Mouse (Mus musculus): Measurements from ENCODE around the gene Sec16a. TPM values are rescaled to one million over a fixed set of nuclear protein-coding genes. Genes with fewer than 3 reads are reported as not detected.

Sec16a gene
- polyA plus RNA-seq, 1 experiment from 2014 or later, result 21.4 TPM

GRCm38 (mm10) chr2:26468376-26468775 is 23.4 kb upstream of the Sec16a start:
- DNase-seq (ENCODE audit: low spot score), result no peak
- no peaks in the 10 kb centered on the region for H3K27me3 ChIP-seq (ENCODE audit: low read depth, poor library complexity, severe bottlenecking)
- H3K4me3 ChIP-seq, result no peak overlapping the region
- no peaks in the 10 kb centered on the region for H3K9me3 ChIP-seq (replicated peaks)
- WGBS, result 95% methylated on average over 15 of the region's 15 CpGs
- no peak overlapping the region for H3K27ac ChIP-seq (replicated peaks)
- peaks cover 7% of the 10 kb centered on the region; the same call in 1 of the 2 replicates for H3K4me1 ChIP-seq
- H3K36me3 ChIP-seq, result peaks cover 100% of the 10 kb centered on the region

DNA sequence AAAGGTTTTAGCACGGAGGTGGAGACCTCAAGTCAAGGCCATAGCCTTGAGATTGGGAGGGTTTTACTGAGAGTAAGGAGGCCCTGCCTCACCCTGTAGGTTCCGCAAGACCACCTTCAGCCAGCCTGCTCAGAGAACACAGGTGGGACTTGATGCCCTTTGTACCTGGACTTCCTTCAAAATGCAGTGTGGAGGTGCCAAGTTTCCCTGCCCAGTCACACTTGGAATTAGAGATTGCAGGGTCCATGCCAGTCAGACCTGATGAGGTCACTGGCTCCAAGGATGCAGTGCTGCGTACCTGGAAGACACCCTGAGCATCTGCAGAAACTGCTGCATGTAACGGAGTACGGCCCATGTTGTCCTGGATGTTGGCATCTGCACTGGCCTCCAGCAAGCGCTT is 18.4 kb upstream of the Sec16a start:
- H3K27ac ChIP-seq (replicated peaks), result no peak overlapping the region
- peaks cover 100% of the 10 kb centered on the region for H3K36me3 ChIP-seq
- DNase-seq (ENCODE audit: low spot score), result no peak
- no peak overlapping the region for H3K4me3 ChIP-seq
- H3K9me3 ChIP-seq (replicated peaks), result no peaks in the 10 kb centered on the region
- H3K4me1 ChIP-seq, result peaks cover 27% of the 10 kb centered on the region
- no peaks in the 10 kb centered on the region for H3K27me3 ChIP-seq (ENCODE audit: low read depth, poor library complexity, severe bottlenecking)
- WGBS, result 96% methylated on average over 6 of the region's 6 CpGs

- WGBS, result 92% methylated on average over 3 of the region's 3 CpGs
- H3K27me3 ChIP-seq (ENCODE audit: low read depth, poor library complexity, severe bottlenecking), result no peaks in the 10 kb centered on the region
- peaks cover 100% of the 10 kb centered on the region for H3K36me3 ChIP-seq
- H3K4me1 ChIP-seq, result peaks cover 31% of the 10 kb centered on the region
- DNase-seq (ENCODE audit: low spot score), result no peak
- no peak overlapping the region for H3K4me3 ChIP-seq
- no peaks in the 10 kb centered on the region for H3K9me3 ChIP-seq (replicated peaks)
- no peak overlapping the region for H3K27ac ChIP-seq (replicated peaks)
These were observed 18.0 kb upstream of the Sec16a start for GRCm38 (mm10) chr2:26462980-26463379.

GRCm38 (mm10) chr2:26461667-26462066 is 16.7 kb upstream of the Sec16a start:
- H3K27me3 ChIP-seq (ENCODE audit: low read depth, poor library complexity, severe bottlenecking), result no peaks in the 10 kb centered on the region
- no peak overlapping the region for H3K27ac ChIP-seq (replicated peaks)
- H3K4me1 ChIP-seq, result peaks cover 31% of the 10 kb centered on the region
- no peak overlapping the region for H3K4me3 ChIP-seq
- WGBS, result 90% methylated on average over 5 of the region's 5 CpGs
- peaks cover 94% of the 10 kb centered on the region for H3K36me3 ChIP-seq
- H3K9me3 ChIP-seq (replicated peaks), result no peaks in the 10 kb centered on the region
- DNase-seq (ENCODE audit: low spot score), result no peak

- DNase-seq (ENCODE audit: low spot score), result no peak
- Histone ChIP-seq H3K36me3 (peaks cover 86% of the 10 kb centered on the region), H3K27me3 (ENCODE audit: low read depth, poor library complexity, severe bottlenecking) (no peaks in the 10 kb centered on the region), H3K27ac (replicated peaks) (no peak overlapping the region), H3K9me3 (replicated peaks) (no peaks in the 10 kb centered on the region), H3K4me3 (no peak overlapping the region), H3K4me1 (peaks cover 29% of the 10 kb centered on the region)
- 93% methylated on average over 13 of the region's 13 CpGs for WGBS
These were observed 15.8 kb upstream of the Sec16a start for GRCm38 (mm10) chr2:26460837-26461236.

- no peak for DNase-seq (ENCODE audit: low spot score)
- Histone ChIP-seq H3K36me3 (peaks cover 79% of the 10 kb centered on the region), H3K4me3 (no peak overlapping the region), H3K27ac (replicated peaks) (no peak overlapping the region), H3K4me1 (peaks cover 25% of the 10 kb centered on the region), H3K9me3 (replicated peaks) (no peaks in the 10 kb centered on the region), H3K27me3 (ENCODE audit: low read depth, poor library complexity, severe bottlenecking) (no peaks in the 10 kb centered on the region)
- 91% methylated on average over 16 of the region's 16 CpGs for WGBS
These were observed 15.2 kb upstream of the Sec16a start for GRCm38 (mm10) chr2:26460097-26460646.

GRCm38 (mm10) chr2:26459478-26459877 is 14.5 kb upstream of the Sec16a start:
- H3K27ac ChIP-seq (replicated peaks), result peak overlapping the region; percentile 25; the same call in 1 of the 2 replicates
- peaks cover 72% of the 10 kb centered on the region for H3K36me3 ChIP-seq
- peaks cover 25% of the 10 kb centered on the region for H3K4me1 ChIP-seq
- no peak for DNase-seq (ENCODE audit: low spot score)
- no peaks in the 10 kb centered on the region for H3K27me3 ChIP-seq (ENCODE audit: low read depth, poor library complexity, severe bottlenecking)
- peak overlapping the region; percentile 5; the same call in 1 of the 2 replicates for H3K4me3 ChIP-seq
- 43% methylated on average over 6 of the region's 6 CpGs for WGBS
- H3K9me3 ChIP-seq (replicated peaks), result no peaks in the 10 kb centered on the region

- WGBS, result 43% methylated on average over 7 of the region's 7 CpGs
- no peak for DNase-seq (ENCODE audit: low spot score)
- Histone ChIP-seq H3K27ac (replicated peaks) (no peak overlapping the region), H3K9me3 (replicated peaks) (no peaks in the 10 kb centered on the region), H3K4me3 (no peak overlapping the region), H3K4me1 (peaks cover 27% of the 10 kb centered on the region), H3K36me3 (peaks cover 63% of the 10 kb centered on the region), H3K27me3 (ENCODE audit: low read depth, poor library complexity, severe bottlenecking) (no peaks in the 10 kb centered on the region)
These were observed 13.5 kb upstream of the Sec16a start for GRCm38 (mm10) chr2:26458402-26459124.

DNA sequence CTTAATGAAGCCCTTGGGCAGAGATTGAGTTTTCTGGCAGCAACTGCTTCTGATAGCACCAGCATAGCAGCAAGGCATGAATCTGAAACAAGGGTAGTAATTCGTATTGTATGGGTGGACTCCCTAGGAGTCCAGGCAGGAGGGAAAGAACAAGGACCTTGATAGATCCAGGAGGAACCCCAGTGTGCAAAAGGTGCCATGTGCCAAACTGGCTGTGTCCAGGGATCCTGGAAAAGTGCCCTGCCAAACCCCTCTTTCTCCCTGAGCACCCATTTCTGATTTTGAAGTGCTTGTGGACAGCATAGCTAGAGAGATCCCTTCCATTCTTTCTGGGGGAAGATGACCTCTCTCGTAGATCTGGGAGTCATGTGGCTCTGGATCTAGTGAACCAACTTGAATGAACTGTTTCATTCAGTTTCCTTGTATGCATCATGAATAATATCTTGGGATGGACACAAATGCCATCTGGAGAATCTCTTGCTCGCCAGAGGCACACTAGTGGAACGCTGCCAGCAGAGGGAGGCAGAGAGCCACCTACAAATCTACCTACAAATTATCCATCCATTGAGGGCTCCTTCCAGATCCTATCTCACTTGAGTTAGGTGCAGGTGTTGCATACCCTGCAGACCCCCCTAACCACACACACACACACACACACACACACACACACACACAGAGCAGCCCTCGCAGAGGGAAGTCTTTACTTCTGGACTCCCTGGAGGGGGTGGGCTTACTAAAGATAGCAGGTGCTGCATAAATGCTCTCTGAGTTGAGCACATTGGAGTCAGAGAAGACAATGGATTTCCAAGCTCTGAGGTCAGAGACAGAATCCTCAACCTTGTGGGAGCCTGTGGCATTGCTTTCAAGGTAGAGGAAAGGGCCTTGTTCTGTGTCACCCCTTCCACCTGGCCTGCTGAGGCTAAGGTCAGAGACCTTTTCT is 4.4 kb upstream of the Sec16a start:
- no peak overlapping the region for H3K27ac ChIP-seq (replicated peaks)
- H3K9me3 ChIP-seq (replicated peaks), result no peaks in the 10 kb centered on the region
- no peaks in the 10 kb centered on the region for H3K27me3 ChIP-seq (ENCODE audit: low read depth, poor library complexity, severe bottlenecking)
- WGBS, result 22% methylated on average over 5 of the region's 5 CpGs
- H3K36me3 ChIP-seq, result no peaks in the 10 kb centered on the region
- DNase-seq (ENCODE audit: low spot score), result peak; percentile 78
- H3K4me1 ChIP-seq, result peaks cover 40% of the 10 kb centered on the region
- no peak overlapping the region for H3K4me3 ChIP-seq

DNA sequence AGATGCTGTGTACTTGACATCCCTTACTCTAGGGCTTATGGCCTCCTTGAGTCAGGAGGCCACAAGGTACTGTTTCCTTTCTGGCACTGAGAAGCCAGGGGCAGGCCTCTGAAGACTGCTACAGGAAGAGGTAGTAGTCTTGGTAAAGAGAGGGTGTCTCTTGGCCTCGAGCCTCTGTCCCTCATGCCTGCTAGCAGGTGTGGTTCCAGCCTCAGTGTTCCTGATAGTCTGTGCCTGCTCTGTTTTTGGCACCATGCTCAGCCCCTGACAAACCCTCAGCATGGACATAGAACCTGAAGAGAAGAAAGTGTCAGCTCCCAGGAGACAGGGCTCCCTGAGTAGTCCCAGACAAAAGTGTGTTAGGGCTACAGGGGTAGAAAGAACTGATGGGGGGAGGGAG is 2.4 kb upstream of the Sec16a start:
- no peak for DNase-seq (ENCODE audit: low spot score)
- no peaks in the 10 kb centered on the region for H3K9me3 ChIP-seq (replicated peaks)
- H3K4me1 ChIP-seq, result peaks cover 54% of the 10 kb centered on the region
- WGBS, result 84% methylated on average over 1 of the region's 1 CpGs
- no peaks in the 10 kb centered on the region for H3K27me3 ChIP-seq (ENCODE audit: low read depth, poor library complexity, severe bottlenecking)
- H3K4me3 ChIP-seq, result 0 out of 2 replicates have a peak overlapping the region, but pooled peaks have one; percentile 20
- no peaks in the 10 kb centered on the region for H3K36me3 ChIP-seq
- H3K27ac ChIP-seq (replicated peaks), result no peak overlapping the region; the same call in 1 of the 2 replicates

DNA sequence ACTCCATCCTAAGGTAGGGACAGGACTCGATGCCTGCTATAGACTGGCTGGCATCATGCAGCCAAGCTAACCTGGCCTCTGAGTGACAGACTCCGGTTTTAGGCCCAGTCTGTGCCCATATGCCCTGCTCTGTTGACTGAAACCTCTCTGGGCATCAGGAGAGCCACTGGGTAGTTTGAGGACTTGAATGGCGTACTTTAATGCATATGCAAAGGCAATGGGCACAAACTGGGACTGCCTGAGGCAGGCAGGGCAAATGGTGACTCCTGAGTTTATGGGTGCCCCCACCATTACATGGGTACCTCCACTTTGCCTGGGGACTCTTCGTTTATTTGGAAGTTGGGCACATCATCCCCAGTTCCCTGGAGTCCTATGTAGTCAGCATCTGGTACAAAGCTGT is 1.7 kb upstream of the Sec16a start:
- DNase-seq (ENCODE audit: low spot score), result no peak

DNA sequence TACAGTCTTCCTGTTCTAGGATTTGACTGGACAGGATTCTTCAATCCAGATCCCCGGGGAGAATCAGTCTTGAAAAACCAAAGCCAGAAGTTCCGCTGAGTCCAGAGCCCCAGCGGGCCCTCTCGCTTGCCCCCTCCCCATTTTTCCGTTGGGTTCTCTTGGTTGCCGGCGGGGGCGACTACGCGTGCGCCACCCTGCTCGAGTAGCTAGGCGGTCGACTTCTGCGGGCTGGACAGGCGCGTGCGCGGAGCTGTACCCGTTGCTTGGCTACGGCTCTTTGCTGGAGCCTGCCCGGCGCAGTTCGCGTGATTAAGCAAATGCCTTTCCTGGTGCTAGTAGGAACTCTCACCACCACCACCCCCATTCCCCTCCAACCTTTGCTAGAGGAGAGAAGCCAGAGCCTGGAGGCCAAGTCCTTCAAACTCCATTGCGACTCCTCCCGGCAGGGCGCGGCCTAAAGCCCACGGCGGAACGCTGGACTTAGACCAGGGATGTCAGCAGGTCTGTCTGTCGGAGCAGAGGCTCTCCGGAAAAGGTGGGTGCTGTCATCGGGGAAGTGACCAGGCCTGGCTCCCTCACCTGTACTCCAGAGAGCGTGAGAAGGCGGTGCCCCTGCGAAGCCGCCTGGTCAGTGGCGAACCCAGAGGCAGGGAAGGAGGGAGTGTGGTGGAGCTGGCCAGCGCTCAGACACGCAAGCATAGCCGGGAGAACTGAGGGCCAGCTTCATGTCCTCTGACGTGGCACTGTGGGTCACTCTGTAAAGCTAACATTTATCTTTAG is 840 bp upstream of the Sec16a start:
- H3K27ac ChIP-seq (replicated peaks), result peak overlapping the region; percentile 92
- peak; percentile 96 for DNase-seq (ENCODE audit: low spot score)
- peaks cover 54% of the 10 kb centered on the region for H3K4me1 ChIP-seq
- H3K27me3 ChIP-seq (ENCODE audit: low read depth, poor library complexity, severe bottlenecking), result no peaks in the 10 kb centered on the region
- peaks cover 12% of the 10 kb centered on the region for H3K36me3 ChIP-seq
- H3K4me3 ChIP-seq, result peak overlapping the region; percentile 93
- H3K9me3 ChIP-seq (replicated peaks), result no peaks in the 10 kb centered on the region
- under 1% methylated on average over 44 of the region's 44 CpGs for WGBS

More for the DNA sequence above, 1.7 kb upstream of the Sec16a start:
- Histone ChIP-seq H3K9me3 (replicated peaks) (no peaks in the 10 kb centered on the region), H3K27ac (replicated peaks) (peak overlapping the region; percentile 92; the same call in 1 of the 2 replicates), H3K36me3 (peaks cover 4% of the 10 kb centered on the region), H3K4me3 (peak overlapping the region; percentile 93), H3K27me3 (ENCODE audit: low read depth, poor library complexity, severe bottlenecking) (no peaks in the 10 kb centered on the region), H3K4me1 (peaks cover 54% of the 10 kb centered on the region)
- WGBS, result 79% methylated on average over 4 of the region's 4 CpGs
